Mouse (Mus musculus): ENCODE measurements around the gene Cdkal1.

Gene Cdkal1

DNA sequence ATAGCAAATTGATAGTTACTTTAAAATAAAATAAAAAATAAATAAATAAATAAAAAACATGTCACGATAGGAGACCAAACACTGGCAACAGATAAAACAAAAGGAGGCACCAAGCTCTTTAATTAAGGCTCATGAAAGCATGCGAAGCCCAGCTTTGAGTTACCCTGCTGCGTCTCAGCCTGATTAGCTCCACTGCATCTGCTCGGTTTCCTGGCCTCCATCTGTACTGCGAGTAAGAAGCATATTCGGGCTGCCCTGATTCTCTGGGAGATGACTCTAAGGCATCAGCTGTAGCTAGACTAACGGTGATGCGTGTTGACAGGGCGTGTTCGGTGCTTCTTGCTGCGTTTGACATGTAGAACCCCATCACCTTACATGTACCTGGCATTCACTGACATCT is 581.2 kb downstream of the Cdkal1 start:
- in situ Hi-C loops (cut with MseI, MboI), result no loop called here

- in situ Hi-C loops (cut with MseI, MboI), result no loop called here
Measured at GRCm38 (mm10) chr13:29273693-29274221, 581.7 kb downstream of the Cdkal1 start.

DNA sequence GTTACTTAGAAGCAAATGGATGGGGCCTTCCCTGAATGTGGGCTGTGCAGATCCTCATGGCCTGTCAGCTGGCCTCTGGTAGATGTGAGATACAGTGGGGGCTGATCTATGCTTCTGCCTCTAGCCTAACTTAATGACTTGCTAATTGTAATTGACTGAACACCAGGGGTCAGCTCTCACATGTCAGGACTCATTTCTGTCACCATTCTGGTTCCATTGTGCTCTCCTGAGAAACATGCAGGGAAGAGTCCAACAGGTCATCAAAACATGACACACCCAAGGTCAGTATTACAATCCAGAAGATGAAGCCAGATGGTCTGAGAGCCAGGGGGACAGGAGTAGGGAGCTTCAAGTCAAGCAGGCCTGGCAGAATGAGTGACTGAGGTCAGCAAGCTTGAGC is 584.0 kb downstream of the Cdkal1 start:
- in situ Hi-C loops (cut with MseI, MboI), result no loop called here

DNA sequence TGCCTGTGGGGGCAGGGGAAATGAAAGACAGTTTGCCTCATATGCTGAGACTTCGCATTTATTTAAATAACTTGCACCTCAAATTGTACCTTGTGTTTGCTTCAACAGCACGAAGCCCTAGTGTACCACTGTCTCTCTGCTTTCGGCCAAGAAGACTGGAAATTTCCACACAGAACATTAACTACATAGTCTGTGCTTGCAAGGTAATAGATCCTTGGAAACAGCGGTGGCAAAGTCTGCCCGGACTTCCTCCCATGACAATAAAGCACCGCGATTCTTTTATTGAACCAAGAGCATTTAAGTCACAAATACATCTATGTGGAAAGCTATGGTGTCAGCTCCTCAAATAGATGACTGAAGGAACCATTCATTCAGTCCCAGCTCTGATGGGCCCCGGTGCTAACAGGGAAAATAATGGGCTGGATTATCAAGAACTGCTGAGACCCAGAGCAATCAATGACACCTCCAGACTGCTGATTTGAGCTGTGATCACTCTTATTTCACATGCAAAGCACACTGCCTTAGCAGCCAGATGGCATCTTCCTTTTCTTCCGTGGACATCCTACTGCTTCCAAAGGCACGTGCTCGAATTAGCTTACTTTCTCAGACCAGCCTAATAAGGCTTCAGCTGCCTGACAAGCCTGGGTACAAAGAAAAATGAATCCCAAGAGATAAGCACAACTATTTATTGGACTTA is 591.3 kb downstream of the Cdkal1 start:
- in situ Hi-C loops (cut with MseI, MboI), result no loop called here

GRCm38 (mm10) chr13:29262164-29262563 is 593.3 kb downstream of the Cdkal1 start:
- in situ Hi-C loops (cut with MseI, MboI), result no loop called here

DNA sequence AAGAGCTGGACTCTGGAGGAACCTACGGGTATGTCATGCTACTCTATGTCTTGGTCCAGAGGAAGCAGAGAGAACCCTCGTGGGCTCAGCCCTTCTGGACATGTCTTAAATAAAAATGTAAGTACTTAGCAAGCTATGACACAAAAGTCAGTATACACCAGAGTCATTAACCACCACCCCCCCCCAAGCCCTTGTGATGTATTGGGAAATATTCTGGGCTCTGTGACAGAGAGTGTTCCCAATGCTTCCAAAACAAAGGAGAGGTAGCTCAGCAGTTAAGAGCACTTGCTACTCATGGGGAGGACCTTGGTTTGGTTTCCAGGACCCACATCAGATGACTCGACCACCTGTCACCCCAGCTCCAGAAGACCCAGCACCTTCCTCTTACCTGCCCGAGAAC is 606.9 kb downstream of the Cdkal1 start:
- in situ Hi-C loops (cut with MseI, MboI), result no loop called here

- in situ Hi-C loops (cut with MseI, MboI), result no loop called here
Measured at GRCm38 (mm10) chr13:29247800-29248199, 607.7 kb downstream of the Cdkal1 start.

DNA sequence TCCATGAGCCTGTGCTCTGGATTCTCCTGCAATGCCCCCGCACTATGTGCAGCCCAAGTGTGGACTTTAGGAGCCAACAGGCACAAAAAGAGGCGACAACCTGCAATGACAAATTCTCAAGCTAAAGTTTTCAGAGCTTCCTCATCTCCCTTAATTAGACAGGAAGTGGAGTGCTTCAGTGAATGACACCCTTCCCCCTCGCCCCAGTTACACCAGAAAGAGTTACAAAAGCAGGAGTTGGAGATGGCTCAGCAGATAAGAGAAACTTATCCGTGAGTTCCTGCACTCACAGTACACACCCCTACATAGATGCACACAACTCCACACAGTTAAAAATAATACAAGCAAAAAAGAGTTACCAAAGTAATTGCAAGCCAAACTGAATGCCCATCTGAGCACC is 620.4 kb downstream of the Cdkal1 start:
- in situ Hi-C loops (cut with MseI, MboI), result no loop called here

GRCm38 (mm10) chr13:29234442-29234841 is 621.0 kb downstream of the Cdkal1 start:
- in situ Hi-C loops (cut with MseI, MboI), result no loop called here

GRCm38 (mm10) chr13:29233970-29234369 is 621.5 kb downstream of the Cdkal1 start:
- in situ Hi-C loops (cut with MseI, MboI), result no loop called here

DNA sequence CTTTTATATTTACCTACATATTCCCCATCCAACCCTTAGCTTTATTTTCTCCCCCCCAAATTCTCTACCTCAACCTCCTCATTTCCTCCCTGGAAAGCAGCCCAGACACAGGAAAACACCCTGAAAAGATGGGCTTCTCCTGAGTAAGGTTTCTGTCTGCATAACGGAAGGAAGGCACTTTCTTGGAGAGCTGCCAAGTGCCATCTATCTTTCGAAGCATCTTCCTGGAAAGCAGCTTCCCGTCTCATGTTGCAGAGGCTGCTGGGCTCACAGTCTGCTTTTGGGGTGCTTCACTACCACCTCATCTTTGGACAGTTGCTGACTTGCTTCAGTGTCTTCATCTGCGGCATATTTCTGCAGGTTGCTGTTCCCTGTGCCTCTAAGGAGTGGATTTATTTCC is 622.8 kb downstream of the Cdkal1 start:
- in situ Hi-C loops (cut with MseI, MboI), result no loop called here

- in situ Hi-C loops (cut with MseI, MboI), result no loop called here
Measured at GRCm38 (mm10) chr13:29224815-29225214, 630.7 kb downstream of the Cdkal1 start.

DNA sequence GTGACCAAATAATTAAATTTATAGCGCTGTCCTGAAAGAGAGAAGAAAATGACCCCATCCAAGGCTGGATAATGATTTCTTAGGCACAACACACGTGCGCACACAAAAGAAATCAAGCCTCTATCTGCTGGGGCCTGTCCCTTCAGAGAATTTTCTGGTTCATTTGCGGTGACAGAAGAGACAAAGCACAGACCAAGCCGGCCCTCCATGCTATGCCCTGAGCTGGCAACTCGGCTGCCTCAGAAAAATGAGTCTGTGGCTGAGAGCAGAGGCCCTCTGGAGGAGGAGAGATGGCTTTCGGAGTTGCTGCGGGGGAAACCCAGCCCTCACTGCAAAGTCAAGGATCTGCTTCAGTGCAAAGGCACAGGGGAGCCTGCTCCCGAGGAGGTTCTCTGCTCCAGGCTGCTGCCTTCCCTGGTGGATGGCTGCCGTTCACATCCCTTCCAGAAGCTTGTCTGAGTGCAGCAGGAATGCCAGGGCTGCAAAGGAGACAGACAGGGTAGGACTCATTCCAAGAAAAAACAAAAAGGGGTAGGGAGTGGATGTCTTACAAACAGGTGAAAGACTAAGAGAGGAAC is 633.1 kb downstream of the Cdkal1 start:
- in situ Hi-C loops (cut with MseI, MboI), result no loop called here

DNA sequence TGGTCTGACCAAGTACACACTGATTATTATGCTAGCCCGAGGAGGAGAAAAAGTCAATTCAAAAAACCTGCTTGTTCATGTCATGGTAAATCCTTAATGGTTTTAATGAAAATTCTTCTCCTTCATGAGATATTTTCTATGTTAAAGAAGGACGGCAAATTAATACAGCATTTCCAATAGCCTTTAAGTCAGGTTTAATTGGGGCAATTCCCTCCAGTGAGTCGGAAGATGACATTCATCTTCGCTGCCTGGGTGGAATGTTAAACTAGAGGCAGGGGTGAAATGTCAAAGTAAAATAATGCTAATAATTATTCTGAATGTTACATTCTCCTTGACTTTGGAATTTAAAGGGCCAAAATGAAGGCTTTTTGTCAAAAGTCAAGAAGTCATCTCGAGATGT is 633.8 kb downstream of the Cdkal1 start:
- in situ Hi-C loops (cut with MseI, MboI), result no loop called here

DNA sequence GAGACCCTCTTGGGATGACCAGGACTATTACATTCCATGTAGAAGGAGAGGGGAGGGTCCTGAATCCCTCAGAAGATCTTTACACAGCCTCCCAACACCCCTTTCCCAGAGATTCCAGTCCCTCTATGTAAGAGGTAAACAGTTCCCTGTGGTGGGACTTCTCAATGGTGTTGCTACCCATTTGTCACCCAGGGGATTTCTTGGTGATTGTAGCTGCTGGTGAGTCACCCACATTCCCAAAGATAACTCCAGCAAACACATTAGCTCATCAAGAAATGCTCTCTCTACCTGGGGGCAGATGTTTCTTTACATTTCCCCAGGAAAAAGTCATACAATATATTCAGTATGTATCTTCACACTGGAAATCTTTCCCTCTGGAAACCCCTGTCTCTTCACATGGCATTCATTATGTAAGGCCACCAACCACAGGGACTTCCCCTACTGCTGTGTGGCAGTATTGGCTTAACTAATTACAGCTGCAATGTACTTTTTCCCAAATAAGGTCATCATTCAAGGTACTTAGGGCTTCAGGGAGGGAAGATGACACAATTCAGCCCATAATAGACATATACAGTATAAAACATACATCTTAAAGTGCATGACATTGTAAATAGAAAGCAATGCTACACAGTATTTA is 636.8 kb downstream of the Cdkal1 start:
- in situ Hi-C loops (cut with MseI, MboI), result no loop called here

DNA sequence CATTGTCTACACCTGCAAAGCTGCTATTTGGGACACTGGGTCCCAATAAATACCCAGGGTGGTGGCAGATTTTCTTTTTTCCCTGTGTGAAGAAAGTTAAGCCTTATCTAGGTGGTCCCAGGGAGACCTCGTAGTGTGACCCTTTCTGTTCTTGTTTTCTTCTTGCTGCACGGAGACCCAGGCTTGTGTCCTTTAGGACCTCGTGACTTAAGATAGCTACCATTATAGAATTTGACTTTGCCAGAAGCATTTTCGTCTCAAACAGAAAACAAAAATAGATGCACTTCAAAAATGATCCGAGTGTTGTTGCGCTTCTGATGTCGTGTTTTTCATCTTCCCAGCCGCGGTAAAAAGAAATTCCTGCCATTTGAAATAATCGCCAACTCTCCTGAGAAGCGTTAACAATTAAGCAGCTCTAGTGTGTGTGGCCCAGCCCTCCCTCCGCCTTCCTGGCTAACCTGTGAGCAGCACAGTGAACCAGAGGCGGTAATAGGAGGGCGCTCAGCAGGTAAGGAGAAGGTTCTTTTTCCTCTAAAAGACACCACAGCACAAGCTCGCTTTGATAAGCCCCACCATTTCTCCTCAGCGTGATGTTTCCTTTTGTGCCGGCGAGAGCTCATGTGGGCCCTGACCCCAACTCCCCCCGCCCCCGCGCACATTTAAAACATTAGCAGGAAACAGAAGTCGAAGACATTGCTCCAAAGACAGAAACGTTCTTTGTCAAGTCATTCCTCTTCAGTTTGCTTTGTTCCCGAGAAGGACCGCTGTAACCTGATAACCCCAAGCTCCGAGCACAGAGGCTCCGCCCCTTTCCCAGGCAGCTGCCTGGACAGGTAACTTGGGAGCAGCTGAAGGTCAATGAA is 645.1 kb downstream of the Cdkal1 start:
- in situ Hi-C loops (cut with MseI, MboI), result no loop called here

GRCm38 (mm10) chr13:29208749-29209148 is 646.7 kb downstream of the Cdkal1 start:
- in situ Hi-C loops (cut with MseI, MboI), result no loop called here

GRCm38 (mm10) chr13:29203856-29204255 is 651.6 kb downstream of the Cdkal1 start:
- in situ Hi-C loops (cut with MseI, MboI), result no loop called here

GRCm38 (mm10) chr13:29203426-29203825 is 652.0 kb downstream of the Cdkal1 start:
- in situ Hi-C loops (cut with MseI, MboI), result no loop called here

- in situ Hi-C loops (cut with MseI, MboI), result no loop called here
Measured at GRCm38 (mm10) chr13:29202562-29202961, 652.9 kb downstream of the Cdkal1 start.

DNA sequence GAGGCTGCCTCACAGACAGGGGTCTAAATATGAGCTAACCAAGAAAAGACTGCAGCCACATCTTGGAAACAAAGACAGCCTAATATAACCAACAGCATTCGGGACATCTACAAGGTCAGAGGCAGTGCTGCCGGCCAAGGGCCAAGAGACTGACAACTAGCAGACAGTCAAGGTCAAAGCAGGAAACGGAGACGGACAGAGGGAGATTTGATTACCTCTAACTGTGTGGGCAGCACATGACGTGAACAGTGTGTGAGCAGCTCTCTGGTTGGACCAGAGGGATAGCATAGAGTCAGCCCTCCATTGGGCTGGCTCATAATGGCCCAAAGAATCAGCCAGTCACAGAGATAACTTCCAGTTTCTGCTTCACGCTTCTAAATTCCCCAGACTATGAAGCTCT is 655.8 kb downstream of the Cdkal1 start:
- in situ Hi-C loops (cut with MseI, MboI), result no loop called here

Data from mouse trophoblast stem cell (cell line).